Mouse (Mus musculus): ENCODE data around the gene Pxt1.
"Not testable (repeated sequence)": the region's sequence is repeated elsewhere in the genome, so short reads cannot be mapped to it uniquely, and the experiment has no call there.

Pxt1 gene

GRCm38 (mm10) chr17:28943740-28944139 is at the start of gene Pxt1:
Pxt1 (minus strand) TSS chr17:28943840.
- no peak for DNase-seq (ENCODE audit: low spot score in 2 of 2)

GRCm38 (mm10) chr17:28993004-28993403 is 49.4 kb upstream of the Pxt1 start:
- DNase-seq (ENCODE audit: low spot score in 2 of 2) = not testable (repeated sequence)

GRCm38 (mm10) chr17:28992105-28992504 is 48.5 kb upstream of the Pxt1 start:
- DNase-seq (ENCODE audit: low spot score in 2 of 2) = no peak

GRCm38 (mm10) chr17:28991286-28991685 is 47.6 kb upstream of the Pxt1 start:
- DNase-seq (ENCODE audit: low spot score in 2 of 2) = no peak

GRCm38 (mm10) chr17:28990060-28990459 is 46.4 kb upstream of the Pxt1 start:
- DNase-seq (ENCODE audit: low spot score in 2 of 2) = no peak

- no peak for DNase-seq (ENCODE audit: low spot score in 2 of 2)
Measured at GRCm38 (mm10) chr17:28988996-28989395, 45.4 kb upstream of the Pxt1 start.

GRCm38 (mm10) chr17:28988291-28988690 is 44.7 kb upstream of the Pxt1 start:
- DNase-seq (ENCODE audit: low spot score in 2 of 2) = no peak

GRCm38 (mm10) chr17:28987713-28988112 is 44.1 kb upstream of the Pxt1 start:
- DNase-seq (ENCODE audit: low spot score in 2 of 2) = no peak

GRCm38 (mm10) chr17:28986833-28987232 is 43.2 kb upstream of the Pxt1 start:
- no peak for DNase-seq (ENCODE audit: low spot score in 2 of 2)

GRCm38 (mm10) chr17:28984724-28985420 is 41.2 kb upstream of the Pxt1 start:
- DNase-seq (ENCODE audit: low spot score in 2 of 2) = no peak

GRCm38 (mm10) chr17:28982591-28982990 is 39.0 kb upstream of the Pxt1 start:
- no peak for DNase-seq (ENCODE audit: low spot score in 2 of 2)

GRCm38 (mm10) chr17:28981081-28981480 is 37.4 kb upstream of the Pxt1 start:
- no peak for DNase-seq (ENCODE audit: low spot score in 2 of 2)

GRCm38 (mm10) chr17:28979091-28979490 is 35.5 kb upstream of the Pxt1 start:
- DNase-seq (ENCODE audit: low spot score in 2 of 2) = no peak

- DNase-seq (ENCODE audit: low spot score in 2 of 2) = no peak
Measured at GRCm38 (mm10) chr17:28970122-28970521, 26.5 kb upstream of the Pxt1 start.

GRCm38 (mm10) chr17:28967021-28967610 is 23.5 kb upstream of the Pxt1 start:
- DNase-seq (ENCODE audit: low spot score in 2 of 2) = no peak

- no peak for DNase-seq (ENCODE audit: low spot score in 2 of 2)
Measured at GRCm38 (mm10) chr17:28961596-28961995, 18.0 kb upstream of the Pxt1 start.

GRCm38 (mm10) chr17:28960597-28960996 is 17.0 kb upstream of the Pxt1 start:
- DNase-seq (ENCODE audit: low spot score in 2 of 2) = no peak

- no peak for DNase-seq (ENCODE audit: low spot score in 2 of 2)
Measured at GRCm38 (mm10) chr17:28954416-28954815, 10.8 kb upstream of the Pxt1 start.

GRCm38 (mm10) chr17:28953251-28953650 is 9.6 kb upstream of the Pxt1 start:
- DNase-seq (ENCODE audit: low spot score in 2 of 2) = no peak

GRCm38 (mm10) chr17:28951831-28952799 is 8.5 kb upstream of the Pxt1 start, which contains the start of gene Kctd20:
Kctd20 (plus strand) TSS chr17:28951950.
- peak; percentile 81 to 89 for DNase-seq (ENCODE audit: low spot score in 2 of 2)

GRCm38 (mm10) chr17:28950751-28951150 is 7.1 kb upstream of the Pxt1 start:
- DNase-seq (ENCODE audit: low spot score in 2 of 2) = no peak

GRCm38 (mm10) chr17:28948661-28949060 is 5.0 kb upstream of the Pxt1 start:
- no peak for DNase-seq (ENCODE audit: low spot score in 2 of 2)
